Mouse (Mus musculus): Measurements from ENCODE around the gene Col17a1. TPM values are rescaled to one million over a fixed set of nuclear protein-coding genes. Genes with fewer than 3 reads are reported as not detected.

The Col17a1 gene
- polyA plus RNA-seq, 1 experiment from 2014 or later, result 0.69 TPM

DNA sequence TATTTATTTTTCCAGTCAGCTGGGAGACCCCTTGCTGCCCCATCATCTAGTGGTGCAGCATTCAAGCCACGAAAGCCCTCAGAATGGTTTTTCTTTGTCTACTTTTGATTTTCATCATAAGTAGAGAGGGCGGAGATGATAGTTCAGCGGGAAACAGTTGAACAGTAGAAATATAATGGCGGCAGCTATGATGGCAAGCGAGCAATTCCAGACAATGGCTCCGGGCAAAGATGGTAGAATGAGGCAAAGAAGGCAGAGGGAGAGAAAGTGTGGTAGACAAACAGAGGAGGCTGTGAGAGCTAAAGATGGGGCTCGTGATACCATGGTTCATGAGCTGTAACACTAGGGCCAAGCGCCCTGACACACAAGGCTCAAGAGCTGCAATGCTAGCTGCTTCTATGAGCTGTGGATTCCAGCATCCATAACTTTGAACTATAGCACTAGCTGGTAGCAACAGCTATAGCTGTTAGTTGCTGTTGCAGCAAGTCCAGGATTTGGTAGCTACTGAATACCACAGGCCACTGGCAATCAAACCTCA lies 13.9 kb upstream of the Col17a1 start:
- no peaks in the 10 kb centered on the region for H3K27me3 ChIP-seq (replicated peaks)
- no peak overlapping the region for H3K9ac ChIP-seq
- H3K4me3 ChIP-seq, result no peak overlapping the region
- no peak overlapping the region for H3K27ac ChIP-seq (ENCODE audit: poor library complexity, severe bottlenecking)
- ATAC-seq (ENCODE audit: insufficient number of reproducible peaks, low FRiP score), result no peak
- H3K4me2 ChIP-seq, result no peak overlapping the region
- H3K36me3 ChIP-seq, result no peaks in the 10 kb centered on the region
- no peaks in the 10 kb centered on the region for H3K4me1 ChIP-seq (replicated peaks)
- H3K9me3 ChIP-seq (replicated peaks), result 0 out of 2 replicates have a peak, but pooled peaks cover 3% of the 10 kb centered on the region
- WGBS, result 84% methylated on average over 8 of the region's 8 CpGs

- Histone ChIP-seq H3K36me3 (no peaks in the 10 kb centered on the region), H3K4me2 (no peak overlapping the region), H3K4me3 (no peak overlapping the region), H3K9me3 (replicated peaks) (0 out of 2 replicates have a peak, but pooled peaks cover 3% of the 10 kb centered on the region), H3K9ac (no peak overlapping the region), H3K27ac (ENCODE audit: poor library complexity, severe bottlenecking) (no peak overlapping the region), H3K27me3 (replicated peaks) (no peaks in the 10 kb centered on the region), H3K4me1 (replicated peaks) (no peaks in the 10 kb centered on the region)
- no peak for ATAC-seq (ENCODE audit: insufficient number of reproducible peaks, low FRiP score)
- 70% methylated on average over 13 of the region's 13 CpGs for WGBS
These were observed 13.3 kb upstream of the Col17a1 start for GRCm38 (mm10) chr19:47705080-47705771.

- Histone ChIP-seq H3K27ac (ENCODE audit: poor library complexity, severe bottlenecking) (no peak overlapping the region), H3K9ac (no peak overlapping the region), H3K4me3 (no peak overlapping the region), H3K9me3 (replicated peaks) (0 out of 2 replicates have a peak, but pooled peaks cover 3% of the 10 kb centered on the region), H3K27me3 (replicated peaks) (no peaks in the 10 kb centered on the region), H3K4me2 (no peak overlapping the region), H3K36me3 (no peaks in the 10 kb centered on the region), H3K4me1 (replicated peaks) (no peaks in the 10 kb centered on the region)
- no peak for ATAC-seq (ENCODE audit: insufficient number of reproducible peaks, low FRiP score)
- 65% methylated on average over 8 of the region's 8 CpGs for WGBS
These were observed 8.6 kb upstream of the Col17a1 start for GRCm38 (mm10) chr19:47700509-47700908.

GRCm38 (mm10) chr19:47699743-47700142 lies 7.8 kb upstream of the Col17a1 start:
- Histone ChIP-seq H3K9ac (no peak overlapping the region), H3K4me3 (no peak overlapping the region), H3K4me2 (no peak overlapping the region), H3K4me1 (replicated peaks) (no peaks in the 10 kb centered on the region), H3K9me3 (replicated peaks) (0 out of 2 replicates have a peak, but pooled peaks cover 3% of the 10 kb centered on the region), H3K27ac (ENCODE audit: poor library complexity, severe bottlenecking) (no peak overlapping the region), H3K27me3 (replicated peaks) (no peaks in the 10 kb centered on the region), H3K36me3 (no peaks in the 10 kb centered on the region)
- 59% methylated on average over 9 of the region's 9 CpGs for WGBS
- no peak for ATAC-seq (ENCODE audit: insufficient number of reproducible peaks, low FRiP score)

DNA sequence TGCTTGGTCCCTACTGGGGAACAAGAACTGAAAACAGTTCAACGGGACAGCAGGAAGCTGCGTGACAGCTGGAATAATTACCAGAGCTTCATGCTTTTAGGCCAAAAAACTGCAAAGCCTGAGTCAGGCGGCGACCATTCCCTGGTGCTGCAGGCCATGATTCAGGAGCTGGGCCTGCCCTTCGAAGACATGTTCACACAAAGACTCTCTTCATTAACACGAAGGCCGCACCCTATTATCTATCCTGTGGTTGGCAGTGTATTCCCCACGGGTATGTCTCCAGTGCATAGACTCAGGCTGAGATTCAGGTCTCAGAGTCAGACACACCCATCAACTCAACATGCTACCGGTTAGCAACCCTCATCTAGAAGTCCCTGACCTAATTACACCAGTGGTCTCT lies 6.4 kb upstream of the Col17a1 start:
- no peak overlapping the region for H3K27ac ChIP-seq (ENCODE audit: poor library complexity, severe bottlenecking)
- 70% methylated on average over 9 of the region's 9 CpGs for WGBS
- H3K4me2 ChIP-seq, result no peak overlapping the region
- H3K4me1 ChIP-seq (replicated peaks), result no peaks in the 10 kb centered on the region
- ATAC-seq (ENCODE audit: insufficient number of reproducible peaks, low FRiP score), result no peak
- H3K4me3 ChIP-seq, result no peak overlapping the region
- H3K9ac ChIP-seq, result no peak overlapping the region
- no peaks in the 10 kb centered on the region for H3K36me3 ChIP-seq
- no peaks in the 10 kb centered on the region for H3K27me3 ChIP-seq (replicated peaks)
- H3K9me3 ChIP-seq (replicated peaks), result 0 out of 2 replicates have a peak, but pooled peaks cover 3% of the 10 kb centered on the region

DNA sequence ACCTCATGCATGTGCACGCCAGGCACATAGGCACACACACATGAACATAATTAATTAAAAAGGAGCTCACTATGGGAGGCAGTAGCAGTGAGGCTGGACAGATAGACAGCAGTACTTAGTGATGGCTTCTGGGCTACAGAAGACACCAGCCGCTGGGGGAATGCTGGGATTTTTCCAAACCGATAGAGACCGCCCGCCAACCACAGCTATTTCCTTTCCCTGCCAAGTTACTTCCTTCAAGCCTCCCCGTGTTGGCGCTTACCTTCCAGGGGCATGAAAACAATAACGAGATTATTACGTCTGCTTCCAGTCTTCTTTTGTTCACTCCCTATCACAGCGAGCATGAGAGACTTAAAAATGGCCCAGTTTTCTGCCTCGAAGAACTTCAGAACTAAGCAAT lies 5.2 kb upstream of the Col17a1 start:
- no peak overlapping the region for H3K9ac ChIP-seq
- H3K27me3 ChIP-seq (replicated peaks), result no peaks in the 10 kb centered on the region
- H3K4me2 ChIP-seq, result no peak overlapping the region
- H3K9me3 ChIP-seq (replicated peaks), result 0 out of 2 replicates have a peak, but pooled peaks cover 1% of the 10 kb centered on the region
- H3K4me3 ChIP-seq, result no peak overlapping the region
- no peaks in the 10 kb centered on the region for H3K4me1 ChIP-seq (replicated peaks)
- WGBS, result 79% methylated on average over 11 of the region's 11 CpGs
- no peaks in the 10 kb centered on the region for H3K36me3 ChIP-seq
- ATAC-seq (ENCODE audit: insufficient number of reproducible peaks, low FRiP score), result no peak
- H3K27ac ChIP-seq (ENCODE audit: poor library complexity, severe bottlenecking), result no peak overlapping the region

GRCm38 (mm10) chr19:47696411-47696810 lies 4.5 kb upstream of the Col17a1 start:
- H3K27me3 ChIP-seq (replicated peaks), result no peaks in the 10 kb centered on the region
- H3K36me3 ChIP-seq, result no peaks in the 10 kb centered on the region
- H3K27ac ChIP-seq (ENCODE audit: poor library complexity, severe bottlenecking), result no peak overlapping the region
- no peak overlapping the region for H3K9ac ChIP-seq
- no peak overlapping the region for H3K4me2 ChIP-seq
- no peaks in the 10 kb centered on the region for H3K4me1 ChIP-seq (replicated peaks)
- H3K9me3 ChIP-seq (replicated peaks), result no peaks in the 10 kb centered on the region
- WGBS, result 90% methylated on average over 8 of the region's 8 CpGs
- H3K4me3 ChIP-seq, result no peak overlapping the region
- ATAC-seq (ENCODE audit: insufficient number of reproducible peaks, low FRiP score), result no peak

GRCm38 (mm10) chr19:47695725-47696124 lies 3.8 kb upstream of the Col17a1 start:
- ATAC-seq (ENCODE audit: insufficient number of reproducible peaks, low FRiP score), result no peak
- Histone ChIP-seq H3K36me3 (no peaks in the 10 kb centered on the region), H3K9me3 (replicated peaks) (no peaks in the 10 kb centered on the region), H3K4me3 (no peak overlapping the region), H3K27ac (ENCODE audit: poor library complexity, severe bottlenecking) (no peak overlapping the region), H3K9ac (no peak overlapping the region), H3K4me2 (no peak overlapping the region), H3K27me3 (replicated peaks) (no peaks in the 10 kb centered on the region), H3K4me1 (replicated peaks) (no peaks in the 10 kb centered on the region)
- WGBS, result 75% methylated on average over 6 of the region's 6 CpGs

- WGBS, result 61% methylated on average over 7 of the region's 7 CpGs
- no peaks in the 10 kb centered on the region for H3K36me3 ChIP-seq
- no peak overlapping the region for H3K9ac ChIP-seq
- H3K27ac ChIP-seq (ENCODE audit: poor library complexity, severe bottlenecking), result no peak overlapping the region
- H3K4me3 ChIP-seq, result no peak overlapping the region
- H3K4me2 ChIP-seq, result no peak overlapping the region
- no peaks in the 10 kb centered on the region for H3K4me1 ChIP-seq (replicated peaks)
- H3K27me3 ChIP-seq (replicated peaks), result no peaks in the 10 kb centered on the region
- no peak for ATAC-seq (ENCODE audit: insufficient number of reproducible peaks, low FRiP score)
- no peaks in the 10 kb centered on the region for H3K9me3 ChIP-seq (replicated peaks)
These were observed 2.3 kb downstream of the Col17a1 start for GRCm38 (mm10) chr19:47689592-47689991.

DNA sequence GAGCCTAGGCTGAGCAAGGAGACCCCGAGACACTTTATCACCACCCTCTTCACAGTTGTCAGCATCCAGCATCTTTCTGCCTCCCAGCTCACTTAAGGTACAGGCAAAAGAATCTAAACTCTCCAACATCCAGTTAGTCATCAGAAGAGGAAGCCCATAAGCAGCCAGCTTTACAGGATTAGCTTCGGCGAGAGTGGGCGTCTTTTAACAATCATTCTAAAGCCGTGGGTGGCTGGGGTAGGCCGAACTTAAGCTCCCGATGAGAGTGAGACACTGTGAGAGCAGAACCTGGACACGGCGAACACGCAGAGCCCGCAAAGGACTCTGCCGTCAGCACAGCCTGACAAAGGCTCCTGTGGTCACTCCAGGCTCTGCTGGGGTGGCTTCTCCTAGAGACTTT lies 13.2 kb downstream of the Col17a1 start:
- H3K27me3 ChIP-seq (replicated peaks), result no peaks in the 10 kb centered on the region
- H3K36me3 ChIP-seq, result no peaks in the 10 kb centered on the region
- 74% methylated on average over 12 of the region's 12 CpGs for WGBS
- H3K9me3 ChIP-seq (replicated peaks), result no peaks in the 10 kb centered on the region
- no peak overlapping the region for H3K4me2 ChIP-seq
- ATAC-seq (ENCODE audit: insufficient number of reproducible peaks, low FRiP score), result no peak
- no peak overlapping the region for H3K4me3 ChIP-seq
- H3K27ac ChIP-seq (ENCODE audit: poor library complexity, severe bottlenecking), result no peak overlapping the region
- H3K4me1 ChIP-seq (replicated peaks), result no peaks in the 10 kb centered on the region
- no peak overlapping the region for H3K9ac ChIP-seq

DNA sequence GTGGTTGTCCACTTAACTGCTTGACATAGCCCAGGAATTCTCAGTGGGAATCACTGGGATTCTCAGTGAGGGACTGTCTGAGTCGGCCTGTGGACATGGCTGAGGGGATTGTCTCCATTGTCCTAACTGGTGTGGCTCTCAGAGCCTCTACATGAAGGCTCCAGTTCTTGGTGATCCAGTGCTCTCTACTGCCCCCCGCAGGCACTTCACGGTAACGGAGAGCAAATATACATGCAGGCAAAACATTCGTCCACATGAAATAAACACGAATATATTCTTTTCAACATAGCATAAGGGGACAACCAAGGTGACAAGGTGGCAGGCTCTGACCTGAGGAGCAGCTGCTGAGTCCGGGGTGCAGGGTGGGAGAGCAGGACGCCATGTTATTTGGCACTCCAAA lies 17.5 kb downstream of the Col17a1 start:
- Histone ChIP-seq H3K27ac (ENCODE audit: poor library complexity, severe bottlenecking) (no peak overlapping the region), H3K4me2 (no peak overlapping the region), H3K9me3 (replicated peaks) (no peaks in the 10 kb centered on the region), H3K4me1 (replicated peaks) (peaks cover 10% of the 10 kb centered on the region), H3K27me3 (replicated peaks) (no peaks in the 10 kb centered on the region), H3K4me3 (no peak overlapping the region), H3K9ac (no peak overlapping the region), H3K36me3 (no peaks in the 10 kb centered on the region)
- no peak for ATAC-seq (ENCODE audit: insufficient number of reproducible peaks, low FRiP score)
- 33% methylated on average over 8 of the region's 8 CpGs for WGBS

- no peak overlapping the region for H3K4me2 ChIP-seq
- no peak for ATAC-seq (ENCODE audit: insufficient number of reproducible peaks, low FRiP score)
- H3K4me3 ChIP-seq, result no peak overlapping the region
- no peaks in the 10 kb centered on the region for H3K27me3 ChIP-seq (replicated peaks)
- peaks cover 10% of the 10 kb centered on the region for H3K4me1 ChIP-seq (replicated peaks)
- H3K9ac ChIP-seq, result no peak overlapping the region
- H3K36me3 ChIP-seq, result no peaks in the 10 kb centered on the region
- WGBS, result 77% methylated on average over 9 of the region's 9 CpGs
- H3K27ac ChIP-seq (ENCODE audit: poor library complexity, severe bottlenecking), result no peak overlapping the region
- H3K9me3 ChIP-seq (replicated peaks), result no peaks in the 10 kb centered on the region
These were observed 23.5 kb downstream of the Col17a1 start for GRCm38 (mm10) chr19:47668399-47668798.
